Mouse (Mus musculus) intestine, embryonic 14.5 days (tissue): ENCODE results near the gene Wnt6. TPM values are rescaled to one million over a fixed set of nuclear protein-coding genes. Genes with fewer than 3 reads are reported as not detected.

Source experiments
- ATAC-seq: fragments of 200-750 bp; cut with Nextera tagmentation; replicated peaks from 2 replicates; pipeline ENCODE4 v1.8.0; 2017; ENCODE audit warnings: low read depth, moderate number of reproducible peaks, moderate TSS enrichment, moderate library complexity; ENCODE audit not compliant: low FRiP score, low TSS enrichment
- DNase-seq: peaks from one replicate; pipeline ENCODE4 v3.0.0-alpha.2; 2018; ENCODE audit warnings: low spot score
- H3K27ac ChIP-seq: fragments of 300-500 bp; sonication (generic); 2 replicates; pipeline ENCODE4 v1.5.1; 2014; ENCODE audit warnings: low read depth, mild to moderate bottlenecking, control low read depth
- H3K27me3 ChIP-seq: fragments of 300-500 bp; sonication (generic); replicated peaks from 2 replicates; pipeline ENCODE4 v1.6.1; 2014; ENCODE audit warnings: low read length, control low read depth; ENCODE audit not compliant: control insufficient read depth, insufficient read depth
- H3K36me3 ChIP-seq: fragments of 300-500 bp; sonication (generic); 2 replicates; pipeline ENCODE4 v1.6.1; 2014; ENCODE audit warnings: low read length, control low read depth; ENCODE audit not compliant: control insufficient read depth, insufficient read depth
- H3K4me1 ChIP-seq: fragments of 300-500 bp; sonication (generic); replicated peaks from 2 replicates; pipeline ENCODE4 v1.6.1; 2014; ENCODE audit warnings: low read length, control low read depth, mixed read lengths; ENCODE audit not compliant: control insufficient read depth, insufficient read depth
- H3K4me2 ChIP-seq: fragments of 300-500 bp; sonication (generic); 2 replicates; pipeline ENCODE4 v1.6.1; 2014; ENCODE audit warnings: low read length
- H3K4me3 ChIP-seq: fragments of 300-500 bp; sonication (generic); 2 replicates; pipeline ENCODE4 v1.5.1; 2014; ENCODE audit warnings: low read depth, low read length, control low read depth, mixed read lengths
- H3K9ac ChIP-seq: fragments of 300-500 bp; sonication (generic); 2 replicates; pipeline ENCODE4 v1.6.1; 2014; ENCODE audit warnings: mild to moderate bottlenecking, low read length
- H3K9me3 ChIP-seq: fragments of 300-500 bp; sonication (generic); 2 replicates; pipeline ENCODE4 v1.6.1; 2016; ENCODE audit warnings: low read length, control low read depth; ENCODE audit not compliant: control insufficient read depth
- WGBS: fragments of 180-500 bp; shearing (Covaris S2); extraction: QIAGEN DNeasy Blood & Tissue Kit; methylation state at CpG from one replicate; pipeline ENCODE4 v1.1.7; 2014; 5-methylcytosine and 5-hydroxymethylcytosine counted together
- polyA plus RNA-seq: library from polyadenylated mRNA; unstranded; fragments of >200 nt; fragmentation: Nextera tagmentation; extraction: Ambion mirVana; gene quantifications from 2 replicates; pipeline ENCODE4 v1.2.1, GENCODE M21; 2014

Wnt6 gene
- polyA plus RNA-seq, 1 experiment from 2014 or later: 0.22 TPM

DNA sequence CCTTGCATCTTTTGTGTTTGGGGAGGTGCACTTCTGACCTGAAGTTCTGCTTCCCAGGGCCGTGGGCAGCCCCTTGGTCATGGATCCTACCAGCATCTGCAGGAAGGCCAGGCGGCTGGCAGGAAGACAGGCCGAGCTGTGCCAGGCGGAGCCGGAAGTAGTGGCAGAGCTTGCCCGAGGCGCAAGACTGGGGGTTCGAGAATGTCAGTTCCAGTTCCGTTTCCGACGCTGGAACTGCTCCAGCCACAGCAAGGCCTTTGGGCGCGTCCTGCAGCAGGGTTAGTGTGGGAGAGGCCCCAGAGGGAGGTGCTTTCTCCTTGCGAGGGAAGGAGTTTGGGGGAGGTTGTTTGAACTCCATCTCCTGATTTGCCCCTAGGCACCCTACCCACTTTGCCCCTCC lies 10.4 kb downstream of the Wnt6 start:
- ATAC-seq: no peak
- Histone ChIP-seq H3K9me3 (peaks cover 4% of the 10 kb centered on the region; the same call in 1 of the 2 replicates), H3K27me3 (peaks cover 88% of the 10 kb centered on the region), H3K9ac (no peak overlapping the region), H3K27ac (no peak overlapping the region), H3K36me3 (no peaks in the 10 kb centered on the region), H3K4me3 (no peak overlapping the region), H3K4me2 (no peak overlapping the region), H3K4me1 (peaks cover 8% of the 10 kb centered on the region)
- 15% methylated on average over 14 of the region's 14 CpGs for WGBS
- no peak for DNase-seq

DNA sequence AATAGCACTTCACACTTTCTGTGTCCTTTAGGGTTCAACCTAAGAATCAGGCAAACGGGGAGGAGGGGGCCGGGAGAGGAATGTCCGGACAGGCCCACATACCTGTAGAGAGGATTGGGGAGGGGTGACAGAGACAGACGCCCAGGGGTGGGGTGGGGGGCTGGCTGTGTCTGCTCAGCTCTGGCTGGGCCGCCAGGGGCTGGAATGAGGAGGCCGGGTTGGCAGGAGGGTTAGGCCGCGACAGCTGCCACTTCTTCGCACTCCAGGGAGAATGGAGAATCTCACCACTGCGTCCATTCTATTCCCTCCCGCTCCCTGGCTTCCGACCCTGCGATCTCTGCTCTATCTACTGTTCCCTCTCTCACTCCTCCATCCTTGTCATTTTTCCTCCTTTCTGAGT lies 11.9 kb downstream of the Wnt6 start:
- WGBS: 6% methylated on average over 13 of the region's 13 CpGs
- peaks cover 95% of the 10 kb centered on the region for H3K27me3 ChIP-seq
- H3K9me3 ChIP-seq: peaks cover 4% of the 10 kb centered on the region; the same call in 1 of the 2 replicates
- DNase-seq (no peak), ATAC-seq (no peak)
- no peak overlapping the region for H3K9ac ChIP-seq
- peak overlapping the region; percentile 58 for H3K4me2 ChIP-seq
- H3K4me1 ChIP-seq: peaks cover 8% of the 10 kb centered on the region
- H3K36me3 ChIP-seq: no peaks in the 10 kb centered on the region
- peak overlapping the region; percentile 40; the same call in 1 of the 2 replicates for H3K4me3 ChIP-seq
- H3K27ac ChIP-seq: no peak overlapping the region

DNA sequence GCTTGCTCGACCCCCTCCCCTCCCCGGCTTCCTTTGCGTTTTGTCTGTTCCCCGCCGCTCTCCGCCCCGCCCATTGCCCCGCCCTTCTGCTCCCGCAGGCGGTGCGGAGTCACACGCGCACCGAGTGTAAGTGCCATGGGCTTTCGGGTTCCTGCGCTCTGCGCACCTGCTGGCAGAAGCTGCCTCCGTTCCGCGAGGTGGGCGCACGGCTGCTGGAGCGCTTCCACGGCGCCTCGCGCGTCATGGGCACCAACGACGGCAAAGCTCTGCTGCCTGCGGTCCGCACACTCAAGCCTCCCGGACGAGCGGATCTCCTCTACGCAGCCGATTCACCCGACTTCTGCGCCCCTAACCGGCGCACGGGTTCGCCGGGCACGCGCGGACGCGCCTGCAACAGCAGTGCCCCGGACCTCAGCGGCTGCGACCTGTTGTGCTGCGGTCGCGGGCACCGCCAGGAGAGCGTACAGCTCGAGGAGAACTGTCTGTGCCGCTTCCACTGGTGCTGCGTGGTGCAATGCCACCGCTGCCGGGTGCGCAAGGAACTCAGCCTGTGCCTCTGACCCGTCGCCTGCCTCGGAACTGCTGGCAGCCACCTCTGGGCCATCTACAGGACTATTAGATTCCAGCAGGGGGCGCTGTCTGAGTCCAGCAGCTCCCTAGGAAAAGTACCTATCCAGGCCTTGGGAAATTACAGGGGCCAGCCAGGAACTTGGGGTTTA lies 12.5 kb downstream of the Wnt6 start:
- no peak for DNase-seq
- H3K4me1 ChIP-seq: peaks cover 8% of the 10 kb centered on the region
- H3K27ac ChIP-seq: no peak overlapping the region
- H3K9ac ChIP-seq: no peak overlapping the region
- peak overlapping the region; percentile 58 for H3K4me2 ChIP-seq
- 1% methylated on average over 67 of the region's 67 CpGs for WGBS
- H3K9me3 ChIP-seq: peaks cover 4% of the 10 kb centered on the region; the same call in 1 of the 2 replicates
- H3K4me3 ChIP-seq: peak overlapping the region; percentile 40
- ATAC-seq: no peak
- H3K36me3 ChIP-seq: no peaks in the 10 kb centered on the region
- peaks cover 95% of the 10 kb centered on the region for H3K27me3 ChIP-seq

DNA sequence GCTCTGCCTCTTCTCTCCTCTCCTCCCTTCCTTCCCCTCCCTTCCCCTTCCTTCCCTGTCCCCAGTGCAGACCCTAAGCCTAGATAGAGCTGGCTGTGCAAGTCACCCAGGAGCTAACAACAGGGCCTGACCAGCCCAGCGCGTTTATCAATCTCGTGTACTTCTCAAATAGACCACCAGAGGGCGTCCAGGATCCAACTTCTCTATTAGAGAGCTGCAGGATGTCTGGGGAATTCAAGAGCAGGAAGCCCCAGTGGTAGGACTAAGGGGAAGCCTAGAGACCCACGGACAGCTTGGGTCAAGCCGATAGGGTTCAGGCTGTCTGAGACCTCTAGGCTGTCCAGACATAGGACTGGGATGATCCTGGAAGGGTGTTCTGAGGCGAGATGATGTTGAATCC lies 16.2 kb downstream of the Wnt6 start:
- H3K27me3 ChIP-seq: peaks cover 99% of the 10 kb centered on the region
- H3K4me1 ChIP-seq: peaks cover 10% of the 10 kb centered on the region
- H3K9me3 ChIP-seq: peaks cover 4% of the 10 kb centered on the region; the same call in 1 of the 2 replicates
- H3K27ac ChIP-seq: no peak overlapping the region
- WGBS: 5% methylated on average over 7 of the region's 7 CpGs
- H3K36me3 ChIP-seq: no peaks in the 10 kb centered on the region
- H3K9ac ChIP-seq: no peak overlapping the region
- H3K4me3 ChIP-seq: no peak overlapping the region
- no peak overlapping the region for H3K4me2 ChIP-seq
- ATAC-seq: no peak
- peak; percentile 93 for DNase-seq

DNA sequence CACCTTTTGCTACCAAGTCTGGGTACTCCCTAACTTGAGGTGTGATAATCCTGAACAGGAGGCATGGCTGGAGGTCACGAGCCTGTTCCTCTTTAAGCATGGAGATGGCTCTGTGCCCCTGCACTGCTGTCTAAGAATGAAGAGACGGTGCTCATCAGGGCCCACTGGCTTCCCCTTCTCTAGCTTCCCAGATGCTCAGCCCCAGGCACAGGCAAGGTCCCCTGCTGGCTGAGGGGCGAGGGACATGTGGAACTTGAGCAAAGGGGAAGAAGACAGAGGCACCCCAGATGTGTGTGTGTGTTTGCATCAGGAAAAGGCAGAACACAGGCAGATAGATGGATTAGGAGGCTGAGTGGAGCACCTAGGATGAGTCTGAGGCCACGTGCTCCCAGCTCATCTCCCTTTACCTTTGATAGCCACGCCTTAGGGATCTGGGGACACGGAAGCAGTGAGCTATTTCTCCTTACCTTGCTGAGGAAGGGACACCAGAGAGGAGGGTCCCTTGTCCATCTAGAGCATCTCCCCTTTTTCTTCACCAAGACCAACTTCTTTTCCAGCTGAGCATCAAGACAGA lies 17.0 kb downstream of the Wnt6 start:
- Histone ChIP-seq H3K27me3 (peaks cover 99% of the 10 kb centered on the region), H3K4me2 (no peak overlapping the region), H3K4me3 (no peak overlapping the region), H3K27ac (no peak overlapping the region), H3K4me1 (peaks cover 10% of the 10 kb centered on the region), H3K9ac (no peak overlapping the region), H3K9me3 (peaks cover 4% of the 10 kb centered on the region; the same call in 1 of the 2 replicates), H3K36me3 (no peaks in the 10 kb centered on the region)
- ATAC-seq: no peak
- DNase-seq: no peak
- WGBS: 27% methylated on average over 6 of the region's 6 CpGs

DNA sequence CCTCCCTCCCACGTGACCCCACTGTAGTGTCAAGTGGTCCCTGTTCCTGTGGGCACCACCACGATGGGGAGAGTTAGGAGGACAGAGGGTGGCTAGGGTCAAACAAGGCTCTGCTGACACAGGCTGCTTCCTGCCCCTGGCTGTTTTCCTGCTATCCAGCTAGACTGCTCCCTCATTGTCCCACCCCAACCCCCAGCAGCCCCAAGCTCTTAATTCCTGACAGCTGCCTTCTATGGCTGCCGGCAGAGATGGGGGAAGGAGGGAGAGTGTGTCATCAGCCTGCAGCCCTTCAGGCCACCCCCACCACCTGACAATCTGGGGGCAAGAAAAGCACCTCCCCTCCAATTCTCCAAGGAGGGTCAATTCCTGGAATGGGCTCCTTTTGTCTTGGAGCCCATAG lies 18.4 kb downstream of the Wnt6 start:
- no peaks in the 10 kb centered on the region for H3K36me3 ChIP-seq
- no peak overlapping the region for H3K4me3 ChIP-seq
- ATAC-seq: no peak
- H3K9me3 ChIP-seq: peaks cover 2% of the 10 kb centered on the region; the same call in 1 of the 2 replicates
- H3K27ac ChIP-seq: no peak overlapping the region
- no peak overlapping the region for H3K9ac ChIP-seq
- no peak for DNase-seq
- H3K4me1 ChIP-seq: peaks cover 14% of the 10 kb centered on the region; the same call in 1 of the 2 replicates
- WGBS: 12% methylated on average over 3 of the region's 3 CpGs
- no peak overlapping the region for H3K4me2 ChIP-seq
- H3K27me3 ChIP-seq: peaks cover 99% of the 10 kb centered on the region

DNA sequence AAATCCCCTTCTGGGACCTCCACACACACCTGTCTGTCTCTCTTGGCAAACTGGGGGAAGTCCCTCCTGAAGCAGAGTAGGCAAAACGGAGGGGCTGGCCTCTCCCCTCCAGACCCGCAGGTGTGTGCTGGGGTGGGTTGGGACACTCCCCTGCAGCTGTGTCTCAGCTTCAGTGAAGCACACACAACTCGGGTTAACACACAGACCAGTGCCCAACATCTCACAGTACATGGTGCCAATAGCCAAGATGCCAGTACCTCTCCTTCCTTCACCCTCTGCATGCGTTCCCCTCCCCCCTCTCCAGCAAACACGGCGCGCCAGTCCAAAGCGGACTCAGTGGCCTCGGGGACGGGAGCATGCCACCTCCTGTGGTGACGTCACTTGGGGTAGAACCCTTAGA lies 19.6 kb downstream of the Wnt6 start, which contains the start of gene Wnt10a:
Gene Wnt10a (plus strand): TSS at position 268 of the 400 bp plus-strand sequence.
- Histone ChIP-seq H3K9ac (no peak within 1 kb of the TSS), H3K27ac (no peak within 1 kb of the TSS), H3K4me1 (peaks cover 14% of the 10 kb centered on the region; the same call in 1 of the 2 replicates), H3K4me3 (0 out of 2 replicates have a peak within 1 kb of the TSS, but pooled peaks have one; percentile 3), H3K36me3 (no peaks in the 10 kb centered on the region), H3K4me2 (peak within 1 kb of the TSS; percentile 37), H3K27me3 (peaks cover 99% of the 10 kb centered on the region), H3K9me3 (no peaks in the 10 kb centered on the region)
- ATAC-seq (no peak; the same call in 1 of the 2 replicates), DNase-seq (no peak)
- 1% methylated on average over 11 of the region's 11 CpGs for WGBS

DNA sequence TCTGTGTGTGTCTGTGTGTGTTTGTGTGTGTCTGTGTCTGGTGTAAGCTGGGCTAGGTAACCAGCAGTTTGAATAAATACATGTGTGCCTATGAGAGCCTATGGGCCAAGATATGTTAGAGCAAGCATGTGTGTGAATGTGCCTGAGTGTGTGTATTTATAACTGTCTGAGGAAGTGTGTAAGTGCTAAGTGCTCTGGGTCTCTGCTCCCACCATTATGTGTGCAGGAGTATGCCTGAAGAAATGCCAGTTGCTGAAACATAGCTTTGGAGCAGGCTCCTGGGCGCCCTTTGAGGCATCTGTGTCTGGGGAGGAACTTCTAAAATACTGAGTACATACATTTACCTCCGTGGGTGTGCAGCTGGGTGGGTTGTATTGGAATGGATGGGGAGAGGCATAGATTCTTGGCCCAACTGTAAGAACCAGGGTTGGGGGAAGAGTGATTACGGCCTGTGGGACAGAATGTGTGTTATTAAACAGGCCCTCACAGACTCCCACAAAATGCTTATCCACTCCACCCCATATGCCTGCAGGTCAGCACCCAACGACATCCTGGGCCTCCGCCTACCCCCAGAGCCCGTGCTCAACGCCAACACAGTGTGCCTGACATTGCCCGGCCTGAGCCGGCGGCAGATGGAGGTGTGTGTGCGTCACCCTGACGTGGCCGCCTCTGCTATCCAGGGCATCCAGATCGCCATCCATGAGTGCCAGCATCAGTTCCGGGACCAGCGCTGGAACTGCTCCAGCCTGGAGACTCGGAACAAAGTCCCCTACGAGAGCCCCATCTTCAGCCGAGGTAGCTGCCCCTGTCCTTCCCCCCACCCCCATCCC lies 21.4 kb downstream of the Wnt6 start:
- Histone ChIP-seq H3K27me3 (peaks cover 100% of the 10 kb centered on the region), H3K4me2 (no peak overlapping the region), H3K9me3 (no peaks in the 10 kb centered on the region), H3K4me1 (peaks cover 14% of the 10 kb centered on the region; the same call in 1 of the 2 replicates), H3K4me3 (no peak overlapping the region), H3K9ac (no peak overlapping the region), H3K36me3 (no peaks in the 10 kb centered on the region), H3K27ac (no peak overlapping the region)
- ATAC-seq: no peak
- WGBS: 15% methylated on average over 19 of the region's 19 CpGs
- DNase-seq: no peak
